21 mouse cellular contexts compared by ENCODE assay signal in genomic region chr13:119710268-119710610, GRCm38 (mm10). TPM values are rescaled to one million over a fixed set of nuclear protein-coding genes. Genes with fewer than 3 reads are reported as not detected.
DNase-seq lines count a peak whose midpoint lies in the region; ATAC-seq and TF ChIP-seq lines count a peak whose summit lies in the region.
"Had no signal": no experiment of that assay in that cellular context is flagged by ENCODE, and none has a peak within 500 bp of the region (broad histone marks: within the 10 kb centered on the region; RNA-seq: fewer than 3 reads in every experiment).

No protein-coding gene starts in this region.

- ATAC-seq in forebrain, embryonic 12.5 days (ENCODE audit: low FRiP score) = 0 out of 2 replicates have a peak, but pooled peaks have one; percentile 1
- no peak for ATAC-seq in forebrain, embryonic 13.5 days
- peak; percentile 9; the same call in 1 of the 2 replicates for ATAC-seq in neural tube, embryonic 14.5 days (ENCODE audit: low read depth)
- no peak for ATAC-seq in neural tube, embryonic 15.5 days (ENCODE audit: low FRiP score)
- ATAC-seq in inflammation-experienced regulatory T-cells, adult 6 months = no peak

- H3K4me3 ChIP-seq in forebrain, embryonic 12.5 days (replicated peaks) = no peak overlapping the region
- H3K4me3 ChIP-seq in forebrain, embryonic 13.5 days = no peak overlapping the region
- H3K4me3 ChIP-seq in lung, adult 2 months (replicated peaks; ENCODE audit: extremely low read depth, low read depth, low read length) = no peak overlapping the region
- H3K4me3 ChIP-seq in neural tube, embryonic 14.5 days (ENCODE audit: low read depth, low read length) = no peak overlapping the region
- H3K4me3 ChIP-seq in neural tube, embryonic 15.5 days (replicated peaks) = no peak overlapping the region
- H3K4me3 ChIP-seq: erythroblast, embryonic 14.5 days; limb, embryonic 15.5 days; midbrain, embryonic 15.5 days; neural tube, embryonic 13.5 days had no signal

- no peaks in the 10 kb centered on the region for H3K27me3 ChIP-seq in forebrain, embryonic 12.5 days
- no peaks in the 10 kb centered on the region for H3K27me3 ChIP-seq in forebrain, embryonic 13.5 days
- H3K27me3 ChIP-seq in neural tube, embryonic 14.5 days (ENCODE audit: control insufficient read depth, insufficient read depth, low read length) = no peaks in the 10 kb centered on the region
- H3K27me3 ChIP-seq in neural tube, embryonic 15.5 days (replicated peaks) = no peaks in the 10 kb centered on the region
- H3K27me3 ChIP-seq: limb, embryonic 15.5 days; midbrain, embryonic 15.5 days; neural tube, embryonic 13.5 days had no signal

- H3K9ac ChIP-seq in forebrain, embryonic 12.5 days = no peak overlapping the region
- no peak overlapping the region for H3K9ac ChIP-seq in forebrain, embryonic 13.5 days
- no peak overlapping the region for H3K9ac ChIP-seq in neural tube, embryonic 14.5 days (replicated peaks; ENCODE audit: low read depth, low read length)
- H3K9ac ChIP-seq in neural tube, embryonic 15.5 days (replicated peaks) = no peak overlapping the region
- H3K9ac ChIP-seq: limb, embryonic 15.5 days; midbrain, embryonic 15.5 days; neural tube, embryonic 13.5 days had no signal

- WGBS in forebrain, embryonic 12.5 days = 87% methylated on average over 10 of the region's 10 CpGs
- WGBS in forebrain, embryonic 13.5 days = 86% methylated on average over 10 of the region's 10 CpGs
- 59% methylated on average over 10 of the region's 10 CpGs for WGBS in lung, adult 2 months
- WGBS in neural tube, embryonic 14.5 days = 92% methylated on average over 10 of the region's 10 CpGs
- WGBS in neural tube, embryonic 15.5 days = 90% methylated on average over 10 of the region's 10 CpGs

- no peaks in the 10 kb centered on the region for H3K4me1 ChIP-seq in forebrain, embryonic 12.5 days
- H3K4me1 ChIP-seq in forebrain, embryonic 13.5 days = no peaks in the 10 kb centered on the region
- peaks cover 2% of the 10 kb centered on the region; the same call in 1 of the 2 replicates for H3K4me1 ChIP-seq in lung, adult 2 months (ENCODE audit: control insufficient read depth, insufficient read depth, low read length)
- no peaks in the 10 kb centered on the region for H3K4me1 ChIP-seq in neural tube, embryonic 14.5 days (ENCODE audit: control insufficient read depth, insufficient read depth, low read length)
- H3K4me1 ChIP-seq in neural tube, embryonic 15.5 days = no peaks in the 10 kb centered on the region
- H3K4me1 ChIP-seq: limb, embryonic 15.5 days; midbrain, embryonic 15.5 days; neural tube, embryonic 13.5 days had no signal

- DNase-seq in lung, adult 18-20 months = peak; percentile 42 to 66
- DNase-seq in lung, adult 2 months = no peak
- peak; percentile 40 for DNase-seq in yolk sac, embryonic 10.5 days (ENCODE audit: low spot score)
- DNase-seq: adrenal gland, adult 8-10 months; cerebellum, adult 11-12 months; cerebellum, postnatal 36 days; gastrocnemius, postnatal 36 days; layer of hippocampus, postnatal 36 days; lung, postnatal 10 days; right cerebral cortex, postnatal 25 days; thymus, postnatal 36 days had no signal

- TF ChIP-seq POLR2A in lung, adult 2 months (IDR thresholded peaks at IDR 0.05; ENCODE audit: borderline replicate concordance, extremely low read depth, low read depth, low read length) = no peak

- H3K4me2 ChIP-seq in forebrain, embryonic 12.5 days = no peak overlapping the region
- H3K4me2 ChIP-seq in forebrain, embryonic 13.5 days = no peak overlapping the region
- H3K4me2 ChIP-seq in neural tube, embryonic 14.5 days (ENCODE audit: low read depth, low read length) = no peak overlapping the region
- no peak overlapping the region for H3K4me2 ChIP-seq in neural tube, embryonic 15.5 days
- H3K4me2 ChIP-seq: heart, embryonic 11.5 days; limb, embryonic 15.5 days; midbrain, embryonic 15.5 days; neural tube, embryonic 13.5 days had no signal

- H3K9me3 ChIP-seq in forebrain, embryonic 12.5 days = no peaks in the 10 kb centered on the region
- no peaks in the 10 kb centered on the region for H3K9me3 ChIP-seq in forebrain, embryonic 13.5 days (replicated peaks)
- no peaks in the 10 kb centered on the region for H3K9me3 ChIP-seq in neural tube, embryonic 14.5 days (ENCODE audit: control insufficient read depth, low read length)
- H3K9me3 ChIP-seq in neural tube, embryonic 15.5 days (replicated peaks) = no peaks in the 10 kb centered on the region
- H3K9me3 ChIP-seq: limb, embryonic 15.5 days; midbrain, embryonic 15.5 days; neural tube, embryonic 13.5 days had no signal

- TF ChIP-seq CTCF in lung, adult 2 months (IDR thresholded peaks at IDR 0.05; ENCODE audit: insufficient read depth, low read length) = no peak

- no peak overlapping the region for H3K27ac ChIP-seq in forebrain, embryonic 12.5 days
- no peak overlapping the region for H3K27ac ChIP-seq in forebrain, embryonic 13.5 days
- H3K27ac ChIP-seq in neural tube, embryonic 14.5 days (ENCODE audit: low read depth, low read length) = no peak overlapping the region
- no peak overlapping the region for H3K27ac ChIP-seq in neural tube, embryonic 15.5 days (replicated peaks)
- H3K27ac ChIP-seq: limb, embryonic 15.5 days; midbrain, embryonic 15.5 days; neural tube, embryonic 13.5 days had no signal

- peaks cover 61% of the 10 kb centered on the region for H3K36me3 ChIP-seq in forebrain, embryonic 12.5 days (replicated peaks)
- peaks cover 72% of the 10 kb centered on the region for H3K36me3 ChIP-seq in forebrain, embryonic 13.5 days (ENCODE audit: poor library complexity, severe bottlenecking)
- peaks cover 34% of the 10 kb centered on the region for H3K36me3 ChIP-seq in neural tube, embryonic 14.5 days (ENCODE audit: control insufficient read depth, insufficient read depth, low read length)
- peaks cover 48% of the 10 kb centered on the region for H3K36me3 ChIP-seq in neural tube, embryonic 15.5 days

RNA-seq across cellular contexts. Expression of gene Hmgcs1, which starts 20.1 kb away (rescaled TPM):
- 399 and 410 TPM in 2 replicates for polyA plus RNA-seq in forebrain, embryonic 12.5 days (2016; fragmentation: Nextera tagmentation; extraction: Ambion mirVana)
- 322 and 362 TPM in 2 replicates for polyA plus RNA-seq in forebrain, embryonic 13.5 days (2015; fragmentation: Nextera tagmentation; extraction: Ambion mirVana)
- polyA plus RNA-seq in lung, adult 2 months (2012; rRNA removed) = 21.3 and 46.3 TPM in 2 replicates
- 506 and 536 TPM in 2 replicates for polyA plus RNA-seq in neural tube, embryonic 14.5 days (2014; fragmentation: Nextera tagmentation; extraction: Ambion mirVana)
- polyA plus RNA-seq in neural tube, embryonic 15.5 days (2015; fragmentation: Nextera tagmentation; extraction: Ambion mirVana) = 443 and 497 TPM in 2 replicates
- polyA plus RNA-seq in inflammation-experienced regulatory T-cells, adult 6 months (2017; shearing (Covaris generic)) = 10 to 100 TPM; 33.6 to 46.6 (median 44.9) TPM

RNA-seq across cellular contexts. Expression of gene Nim1k, which starts 45.4 kb away (rescaled TPM):
- polyA plus RNA-seq in forebrain, embryonic 12.5 days (2016; fragmentation: Nextera tagmentation; extraction: Ambion mirVana) = 4.1 and 4.8 TPM in 2 replicates
- 4.2 and 4.8 TPM in 2 replicates for polyA plus RNA-seq in forebrain, embryonic 13.5 days (2015; fragmentation: Nextera tagmentation; extraction: Ambion mirVana)
- 0.62 and 0.68 TPM in 2 replicates for polyA plus RNA-seq in lung, adult 2 months (2012; rRNA removed)
- 5.3 and 5.9 TPM in 2 replicates for polyA plus RNA-seq in neural tube, embryonic 14.5 days (2014; fragmentation: Nextera tagmentation; extraction: Ambion mirVana)
- polyA plus RNA-seq in neural tube, embryonic 15.5 days (2015; fragmentation: Nextera tagmentation; extraction: Ambion mirVana) = 5.1 and 6.1 TPM in 2 replicates
- polyA plus RNA-seq in inflammation-experienced regulatory T-cells, adult 6 months (2017; shearing (Covaris generic)) = under 1 TPM; 0.52 to 0.77 (median 0.68) TPM
- polyA plus RNA-seq: erythroblast, embryonic 14.5 days had no signal

Comparison
In these comparisons a context has a peak if more than half of its experiments do, and no peak if none do; other contexts are left out.
1. ATAC-seq: peak in forebrain, embryonic 12.5 days (single experiment) and neural tube, embryonic 14.5 days (single experiment); none in forebrain, embryonic 13.5 days (single experiment), neural tube, embryonic 15.5 days (single experiment) and inflammation-experienced regulatory T-cells, adult 6 months (single experiment).